Mouse (Mus musculus) cerebral cortex, adult 2 months (tissue): ENCODE data around the gene Rhpn2.

Source experiments
- WGBS: fragments of 180-500 bp; shearing (Covaris S2); methylation state at CpG from one replicate; pipeline ENCODE4 v1.1.7; 2018; 5-methylcytosine and 5-hydroxymethylcytosine counted together

The Rhpn2 gene

DNA sequence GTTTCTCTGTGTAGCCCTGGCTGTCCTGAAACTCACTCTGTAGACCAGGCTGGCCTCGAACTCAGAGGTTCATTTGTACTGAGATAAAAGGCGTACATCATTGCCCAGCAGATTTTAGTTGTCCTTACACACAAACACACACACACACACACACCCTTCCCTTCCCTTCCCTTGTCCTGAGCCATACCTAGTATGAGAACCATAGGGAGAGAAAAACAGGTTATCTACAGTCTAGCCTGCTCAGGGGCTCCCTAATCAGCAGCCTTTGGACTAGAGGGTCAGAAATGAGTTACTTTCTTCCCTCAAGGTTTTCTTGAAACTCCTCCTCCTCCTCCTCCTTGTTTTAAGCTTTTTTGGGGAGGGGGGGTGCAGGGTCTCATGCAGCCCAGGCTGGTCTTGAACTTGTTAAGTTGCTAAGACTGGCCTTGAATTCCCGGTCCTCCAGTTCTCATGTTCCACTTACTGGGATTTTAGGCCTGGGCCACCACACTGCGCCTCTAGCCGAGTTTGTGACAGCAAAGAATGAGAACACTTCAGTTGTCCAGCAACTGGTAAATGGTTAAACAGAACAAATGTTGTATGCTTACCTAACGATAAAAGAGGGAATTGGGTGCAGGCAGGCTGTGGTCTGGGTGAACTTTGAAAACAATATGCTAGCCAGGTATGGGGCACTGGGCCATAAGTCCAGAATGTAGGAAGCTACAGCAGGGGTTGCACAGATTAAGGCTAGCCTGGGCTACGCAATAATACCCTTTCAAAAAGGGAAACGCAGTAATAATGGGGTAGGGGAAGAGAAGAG is 16.1 kb downstream of the Rhpn2 start:
- WGBS, result 95% methylated on average over 8 of the region's 8 CpGs

DNA sequence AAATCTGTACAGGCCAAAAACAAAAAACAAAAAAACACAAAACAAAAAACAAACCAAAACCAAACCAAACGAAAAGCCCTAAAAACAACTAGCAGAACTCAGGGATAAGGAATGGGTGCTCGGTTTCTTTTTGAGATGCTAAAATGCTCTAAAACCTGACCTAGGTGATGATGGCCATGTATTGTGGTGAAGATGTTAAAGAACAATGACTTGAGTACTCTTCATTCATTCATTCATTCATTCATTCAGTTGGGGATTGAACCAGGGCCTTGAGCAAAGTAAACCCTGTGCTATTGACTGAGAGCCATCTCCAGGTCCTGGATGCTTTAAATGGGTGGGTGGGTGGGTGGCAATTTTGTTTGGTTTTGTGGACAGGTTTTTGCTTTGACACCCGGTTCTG is 17.2 kb downstream of the Rhpn2 start:
- 91% methylated on average over 3 of the region's 3 CpGs for WGBS

DNA sequence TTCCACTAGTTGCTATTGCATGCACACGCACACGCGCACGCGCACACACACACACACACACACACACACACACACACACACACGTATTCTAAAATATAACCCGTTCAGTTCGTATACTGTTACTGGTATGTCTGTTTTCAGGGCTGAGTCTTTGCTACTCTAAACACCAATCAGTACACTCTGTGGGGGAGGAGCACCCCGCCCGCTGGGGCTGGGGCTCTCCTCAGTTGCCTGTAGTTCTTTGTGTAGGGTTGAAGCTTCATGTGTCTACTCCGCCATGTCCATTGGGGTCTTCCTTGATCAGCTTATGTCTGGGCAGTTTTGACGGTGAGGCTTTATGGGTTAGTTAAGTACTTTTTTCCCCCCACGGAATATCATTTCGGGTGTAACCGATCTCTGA is 19.3 kb downstream of the Rhpn2 start:
- WGBS, result 97% methylated on average over 15 of the region's 15 CpGs

DNA sequence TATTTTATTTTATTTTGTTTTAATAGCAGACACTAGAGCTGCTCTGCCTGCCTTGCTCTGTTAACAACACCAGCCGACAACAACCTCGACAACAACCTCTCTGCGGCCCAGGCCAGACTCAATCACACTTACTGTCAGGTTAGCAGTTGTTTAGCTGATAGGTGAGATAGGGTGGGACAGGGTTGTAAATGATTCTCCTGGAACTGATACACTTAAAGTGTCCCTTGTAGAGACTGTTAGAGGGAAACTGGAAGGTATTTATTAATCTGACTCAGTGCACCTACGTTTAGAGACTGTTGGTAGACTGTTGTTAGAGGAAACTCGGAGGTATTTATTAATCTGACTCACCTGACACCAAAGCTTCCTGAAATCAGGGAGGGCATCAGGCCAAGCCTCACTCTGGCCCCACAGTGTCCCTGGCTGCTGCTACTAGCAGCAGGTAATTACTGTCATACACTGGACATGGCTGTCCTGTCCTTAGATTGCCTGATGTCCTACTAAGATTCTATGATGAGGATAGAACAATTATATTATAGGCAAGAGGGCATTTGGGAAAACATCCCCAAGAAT is 21.4 kb downstream of the Rhpn2 start:
- 89% methylated on average over 5 of the region's 5 CpGs for WGBS

DNA sequence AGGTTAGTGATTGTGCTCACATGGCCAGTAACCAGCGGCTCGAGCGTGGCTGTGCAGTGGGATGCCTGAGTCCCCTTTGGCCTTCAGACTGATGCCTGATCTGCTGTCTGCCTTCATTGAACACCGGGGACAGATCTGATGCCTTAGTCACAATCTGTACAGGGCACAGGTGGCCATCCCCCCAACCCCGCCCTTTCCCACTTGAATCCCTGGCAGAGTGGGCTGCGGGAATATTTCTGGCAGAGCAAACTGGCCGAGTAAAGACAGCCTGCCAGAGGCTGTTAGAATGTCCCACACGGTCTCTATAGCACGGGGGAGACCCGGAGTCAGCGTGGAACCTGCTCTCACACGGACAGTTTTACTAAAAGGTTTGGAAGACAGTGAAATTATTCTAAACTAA is 23.7 kb downstream of the Rhpn2 start:
- 83% methylated on average over 12 of the region's 12 CpGs for WGBS

DNA sequence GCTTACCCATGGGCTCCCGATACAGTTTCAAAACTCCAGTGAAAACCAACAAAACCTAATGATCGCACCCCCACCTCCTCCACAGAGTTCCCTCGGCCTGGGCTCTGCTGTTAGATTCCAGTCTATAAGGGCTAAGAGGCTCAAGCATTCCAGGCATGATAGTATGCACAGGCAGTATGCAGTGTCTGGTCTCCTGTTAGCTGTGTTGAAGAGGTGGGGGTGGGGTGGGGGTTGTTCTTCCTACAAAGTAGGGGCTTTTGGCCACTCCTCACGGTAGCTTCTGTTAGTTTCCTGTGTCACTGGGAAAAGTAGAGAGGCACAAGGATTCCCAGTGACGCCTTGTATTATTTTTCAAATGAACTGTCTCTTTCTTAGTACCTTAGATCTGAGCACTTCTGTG is 28.3 kb downstream of the Rhpn2 start:
- WGBS, result 88% methylated on average over 5 of the region's 5 CpGs

DNA sequence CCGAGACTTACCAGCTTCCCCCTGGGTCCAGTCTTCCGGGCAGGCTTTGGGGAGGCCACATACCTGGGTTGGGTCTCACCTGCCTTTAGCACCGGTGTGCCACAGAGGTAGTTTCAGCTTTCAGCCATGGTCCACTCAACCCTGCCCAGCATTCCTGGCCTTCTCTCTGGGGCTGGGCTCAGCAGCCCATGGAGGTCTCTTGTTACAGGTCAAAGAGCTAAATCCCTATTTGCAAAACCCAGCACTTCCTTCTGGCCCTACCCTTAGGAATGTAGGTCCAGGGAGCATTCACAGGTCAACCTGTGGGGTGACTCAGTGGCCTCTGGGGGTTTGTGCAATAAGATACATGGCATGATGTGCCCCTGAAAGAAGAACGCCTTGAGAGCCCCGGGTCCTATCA is 28.9 kb downstream of the Rhpn2 start:
- WGBS, result 88% methylated on average over 5 of the region's 5 CpGs

DNA sequence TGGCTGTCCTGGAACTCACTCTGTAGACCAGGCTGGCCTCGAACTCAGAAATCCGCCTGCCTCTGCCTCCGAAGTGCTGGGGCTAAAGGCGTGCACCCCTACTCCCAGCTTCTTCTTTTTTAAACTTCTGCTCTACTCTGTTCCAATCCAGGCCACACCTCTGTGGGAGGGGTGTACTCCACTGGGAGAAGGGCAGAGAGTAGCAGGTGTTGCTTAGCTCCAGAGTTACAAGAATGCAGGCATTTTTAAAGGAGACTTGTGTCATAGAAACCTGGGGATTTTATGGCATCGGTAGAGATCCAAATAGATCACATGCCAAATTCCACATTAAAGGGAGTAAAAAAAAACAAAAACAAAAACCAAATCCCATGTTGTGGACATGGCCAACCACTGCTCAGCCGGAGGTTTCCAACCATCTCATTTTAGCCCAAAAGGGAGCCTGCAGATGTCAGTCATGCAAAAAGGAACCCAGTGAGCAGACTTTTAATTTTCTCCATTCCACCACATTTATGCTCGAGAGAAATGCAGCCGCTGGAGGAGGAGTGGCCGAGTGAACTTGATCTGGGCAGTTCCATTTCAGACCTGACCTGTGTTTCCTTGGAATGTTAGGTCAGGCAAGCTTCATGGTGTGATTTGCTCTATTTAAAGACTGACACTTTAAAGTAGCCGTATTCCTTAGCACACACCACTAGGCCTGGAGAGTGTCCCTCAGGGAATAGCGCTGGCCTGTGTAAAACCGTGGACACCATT is 31.4 kb downstream of the Rhpn2 start:
- WGBS, result 82% methylated on average over 12 of the region's 12 CpGs

DNA sequence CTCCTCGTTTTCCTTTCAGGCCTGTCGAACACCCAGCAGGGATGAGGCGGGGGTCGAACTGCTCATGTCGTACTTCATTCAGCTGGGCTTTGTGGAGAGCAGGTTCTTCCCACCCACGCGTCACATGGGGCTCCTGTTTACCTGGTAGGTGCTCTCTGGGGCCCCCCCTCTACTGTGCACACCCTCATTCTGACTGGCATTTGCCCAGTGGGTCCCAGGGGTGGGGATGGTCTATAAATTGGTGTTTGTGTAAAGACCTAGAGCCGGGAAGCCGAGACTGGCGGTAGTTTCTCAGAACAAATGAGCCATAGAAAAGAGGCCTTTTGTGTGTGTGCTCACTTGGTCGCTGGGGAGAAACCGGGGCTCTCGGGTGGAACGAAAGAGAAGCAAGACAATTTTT is 37.1 kb downstream of the Rhpn2 start:
- 54% methylated on average over 14 of the region's 14 CpGs for whole genome bisulfite sequencing

DNA sequence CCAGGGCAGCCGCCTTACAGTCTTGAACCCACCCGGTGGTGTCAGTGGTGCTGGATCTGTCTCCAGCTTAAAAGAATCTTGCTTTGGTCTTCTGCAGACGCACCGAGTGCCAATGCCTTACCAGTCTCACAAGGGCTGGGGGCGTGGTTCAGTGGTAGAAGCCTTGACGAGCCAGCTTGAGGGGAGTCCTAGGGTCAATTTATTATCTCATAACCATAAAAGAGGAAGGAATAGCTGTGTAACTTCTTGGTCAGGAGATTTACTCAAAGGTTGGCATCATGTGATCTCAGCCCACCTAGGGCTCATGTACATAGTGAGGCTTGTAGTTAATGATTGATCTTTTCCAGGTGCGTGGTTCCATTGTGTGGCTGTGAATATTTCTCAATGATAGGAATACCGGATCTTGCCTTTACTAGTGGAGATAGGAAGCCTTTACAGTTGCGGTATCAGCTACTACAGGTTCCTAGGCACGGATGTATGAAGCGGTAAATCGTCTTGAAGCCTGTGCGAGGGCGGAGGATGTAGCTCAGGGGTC is 38.6 kb downstream of the Rhpn2 start:
- WGBS, result 97% methylated on average over 14 of the region's 14 CpGs

DNA sequence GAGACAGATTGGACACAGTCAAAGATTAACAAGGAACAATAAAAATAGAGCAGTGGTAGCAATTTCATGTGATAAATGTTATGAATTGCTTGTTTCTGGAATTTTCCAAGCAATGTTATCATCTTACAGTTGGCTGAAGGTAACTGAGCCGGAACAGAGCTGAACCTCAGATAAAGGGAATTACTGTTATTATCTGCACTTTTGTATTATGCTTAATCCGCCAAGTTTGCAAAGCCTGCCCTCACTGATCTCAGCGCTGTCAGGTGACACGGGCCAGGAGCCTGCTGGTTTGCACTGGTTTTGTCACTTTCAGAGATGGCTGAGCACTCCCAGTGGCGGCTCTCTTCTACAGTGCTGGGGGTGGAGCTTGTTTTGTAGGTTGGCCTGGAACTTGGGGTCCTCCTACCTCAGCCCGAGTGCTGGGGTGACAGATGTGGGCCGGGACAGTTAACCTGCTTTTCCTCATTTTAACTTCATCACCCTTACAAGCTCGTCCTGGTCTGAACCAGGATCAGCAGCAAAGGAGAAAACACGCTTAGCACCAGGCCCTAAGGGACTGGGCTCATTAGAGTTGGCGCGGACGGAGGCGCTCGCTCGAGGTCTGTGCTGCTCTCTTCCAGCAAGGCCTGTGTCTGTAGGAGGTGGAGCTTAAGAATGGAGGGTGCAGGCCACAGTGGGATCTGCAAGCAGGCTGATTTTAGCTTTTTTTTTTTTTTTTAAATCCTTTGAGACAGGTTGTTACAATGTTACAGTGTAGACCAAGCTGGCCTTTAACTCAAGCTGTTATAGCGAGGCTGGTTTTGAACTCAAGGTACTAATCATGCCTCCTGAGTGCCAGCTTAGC is 39.4 kb downstream of the Rhpn2 start:
- WGBS, result 81% methylated on average over 16 of the region's 16 CpGs

DNA sequence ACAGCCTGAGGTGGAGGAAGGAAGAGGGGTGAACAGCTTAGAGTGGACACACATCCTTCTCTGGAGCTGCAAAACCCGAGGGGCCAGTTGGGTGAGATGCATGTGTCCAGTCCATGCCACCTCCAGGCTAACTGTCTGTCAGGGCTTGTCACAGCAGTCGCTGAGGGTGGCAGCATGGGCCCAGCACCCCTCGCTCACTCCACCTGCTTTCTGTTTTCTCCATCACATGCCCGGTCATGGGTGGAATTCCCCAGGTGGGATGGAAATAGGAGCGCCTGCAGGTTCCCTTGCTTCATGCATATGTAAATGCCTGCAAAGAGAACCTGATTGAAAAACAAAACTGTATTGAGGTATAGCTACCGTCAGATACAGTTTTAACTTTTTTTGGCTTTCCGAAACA is 40.3 kb downstream of the Rhpn2 start:
- WGBS, result 92% methylated on average over 7 of the region's 7 CpGs

DNA sequence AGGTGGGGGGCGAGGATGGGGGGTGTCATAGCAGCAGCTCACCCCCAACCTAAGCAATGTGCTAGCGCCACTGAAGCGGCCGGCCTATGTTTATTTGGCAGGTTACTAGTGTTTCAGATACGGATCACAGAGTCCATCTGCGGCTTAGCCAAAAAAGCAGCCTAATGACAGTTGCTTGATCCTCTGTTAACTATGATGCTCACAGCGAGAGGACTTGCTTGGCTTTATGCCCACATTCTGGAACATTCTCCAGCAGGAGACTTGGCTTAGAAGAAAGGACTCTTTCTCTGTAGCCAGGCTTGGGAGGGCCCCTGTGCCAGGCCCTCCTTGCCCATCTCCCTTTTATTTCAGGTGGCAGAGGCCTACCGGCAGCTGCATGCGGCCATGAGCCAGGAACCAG is 42.7 kb downstream of the Rhpn2 start:
- WGBS, result 79% methylated on average over 9 of the region's 9 CpGs

DNA sequence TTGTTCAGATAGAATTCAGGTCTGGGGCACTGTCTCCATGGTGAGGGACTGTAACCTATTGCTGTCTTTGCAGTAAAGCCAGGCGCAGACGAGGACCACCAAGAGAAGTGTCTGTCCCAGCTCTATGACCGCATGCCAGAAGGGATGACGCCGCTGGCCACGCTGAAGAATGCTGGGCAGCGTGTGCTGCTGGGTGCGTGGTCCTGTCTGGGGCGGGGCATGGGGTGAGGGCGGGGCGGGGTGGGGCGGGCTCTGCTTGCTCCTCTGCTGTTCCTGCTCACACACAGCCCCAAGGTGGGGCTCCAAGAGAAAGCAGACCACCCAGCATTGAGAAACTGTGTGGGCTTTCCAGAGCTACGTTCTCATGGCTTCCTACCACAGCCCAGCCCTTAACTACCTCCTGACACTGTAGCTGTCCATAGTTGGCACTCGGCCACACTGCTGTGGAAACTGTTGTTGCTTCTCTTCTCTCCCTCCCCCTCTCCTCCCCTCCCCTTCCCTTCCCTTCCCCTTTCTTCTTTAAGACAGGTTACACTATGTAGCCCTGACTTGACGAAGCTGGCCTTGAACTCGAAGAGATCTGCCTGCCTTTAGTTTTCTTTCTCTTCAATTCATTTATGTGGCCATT is 45.6 kb downstream of the Rhpn2 start:
- WGBS, result 65% methylated on average over 16 of the region's 16 CpGs

DNA sequence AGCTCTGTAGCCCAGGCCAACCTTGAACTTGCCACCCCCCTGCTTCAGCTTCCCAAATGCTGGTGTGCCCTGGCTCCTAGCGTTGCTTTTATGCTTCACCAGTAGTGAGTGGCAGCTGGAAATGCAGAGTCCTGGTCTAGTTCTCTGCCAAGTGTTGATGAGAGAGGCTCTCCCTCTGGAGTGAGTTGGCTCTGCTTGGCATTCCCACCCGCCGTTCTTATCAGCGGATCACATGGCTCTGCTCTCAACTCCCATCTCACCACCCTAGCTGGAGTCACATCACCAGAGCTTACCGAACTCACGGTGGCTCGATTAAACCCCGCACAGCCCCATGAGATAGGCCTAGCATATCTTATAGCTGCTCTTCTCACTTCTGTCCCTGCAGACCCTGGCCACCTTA is 46.4 kb downstream of the Rhpn2 start:
- WGBS, result 84% methylated on average over 8 of the region's 8 CpGs

DNA sequence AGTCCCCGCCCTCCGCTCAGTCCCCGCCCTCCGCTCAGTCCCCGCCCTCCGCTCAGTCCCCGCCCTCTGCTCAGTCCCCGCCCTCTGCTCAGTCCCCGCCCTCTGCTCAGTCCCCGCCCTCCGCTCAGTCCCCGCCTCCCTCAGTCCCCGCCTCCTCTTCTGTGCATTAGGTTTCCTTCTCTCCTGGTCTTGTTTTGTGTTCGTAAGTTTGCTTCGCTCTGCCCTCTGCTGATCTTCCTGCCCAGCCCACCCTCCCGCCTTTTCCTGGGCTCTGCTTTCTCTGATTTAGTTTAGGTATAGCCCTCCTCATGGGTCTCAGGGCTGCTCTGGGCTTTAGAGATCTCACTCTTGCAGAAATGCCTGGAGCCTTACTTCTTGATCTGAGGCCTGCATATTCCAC is 47.9 kb downstream of the Rhpn2 start:
- 68% methylated on average over 10 of the region's 16 CpGs for WGBS

DNA sequence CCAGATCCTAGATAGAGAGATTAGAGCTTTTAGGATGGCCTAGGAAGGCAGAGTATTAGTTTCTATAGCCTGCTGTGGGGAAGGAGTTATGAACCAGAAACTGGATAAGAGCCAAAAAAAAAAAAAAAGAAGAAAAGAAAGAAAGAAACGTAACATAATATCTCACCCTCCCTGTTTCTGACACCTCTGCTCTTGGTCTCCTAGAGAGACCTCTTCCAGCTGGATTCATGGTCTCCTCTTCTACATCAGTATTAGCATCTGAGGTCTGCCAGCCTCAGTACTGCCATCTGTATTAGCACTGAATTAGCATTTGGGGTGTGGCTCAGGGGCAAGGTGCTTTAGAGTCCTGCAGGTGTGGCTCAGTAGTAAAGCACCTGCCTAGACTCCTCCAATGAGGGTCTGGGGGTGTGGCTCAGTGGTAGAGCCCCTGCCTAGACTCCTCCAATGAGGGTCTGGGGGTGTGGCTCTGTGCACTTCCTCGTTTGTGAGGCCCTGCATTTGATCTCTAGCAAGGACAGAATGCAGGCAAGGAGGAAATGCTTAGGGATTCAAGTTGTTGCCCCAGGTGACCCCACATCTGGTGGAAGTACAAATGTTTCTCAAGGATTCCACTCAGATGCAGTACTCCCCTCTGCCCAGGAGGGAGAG is 48.9 kb downstream of the Rhpn2 start:
- 55% methylated on average over 2 of the region's 2 CpGs for WGBS

DNA sequence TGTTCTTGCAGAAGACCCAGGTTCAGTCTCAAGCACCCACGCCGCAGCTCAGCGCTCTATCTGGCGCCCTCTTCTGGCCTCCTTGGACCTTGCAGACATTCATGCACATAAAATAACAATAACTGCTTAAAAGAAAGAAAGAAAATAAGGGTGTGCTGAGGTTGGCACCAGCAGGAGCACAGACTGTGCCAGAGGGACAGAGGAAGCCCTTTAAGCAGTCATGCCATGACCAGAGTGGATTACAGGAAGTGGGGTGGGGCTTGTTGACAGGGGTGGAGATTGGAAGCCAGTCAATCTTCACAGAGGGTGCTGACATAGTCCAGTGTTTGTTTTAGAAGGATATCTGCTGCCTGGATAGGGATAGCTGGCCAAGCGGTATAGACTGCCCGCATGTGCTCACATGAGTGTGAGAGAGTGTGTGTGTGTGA is 52.6 kb downstream of the Rhpn2 start:
- 57% methylated on average over 6 of the region's 6 CpGs for WGBS

DNA sequence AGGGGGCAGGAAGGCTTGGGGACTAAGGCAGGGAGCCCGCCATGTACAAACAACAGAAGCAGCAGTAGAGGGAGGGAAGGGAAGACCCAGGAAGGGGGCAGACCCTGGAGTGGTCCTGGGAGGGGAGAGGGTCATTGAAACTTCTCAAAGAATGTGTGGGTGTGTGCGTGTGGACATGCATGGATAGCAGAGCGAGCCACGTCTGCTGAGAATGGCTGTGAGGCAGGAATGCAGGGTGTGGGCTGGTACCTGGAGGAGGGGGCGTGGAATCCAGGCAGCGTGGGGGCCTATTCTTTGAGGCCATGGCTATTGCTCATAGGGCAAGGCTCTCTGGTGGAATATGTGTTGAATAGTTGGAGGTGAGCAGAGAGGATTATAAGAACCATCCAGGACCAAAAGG is 54.7 kb downstream of the Rhpn2 start:
- 74% methylated on average over 6 of the region's 6 CpGs for WGBS

DNA sequence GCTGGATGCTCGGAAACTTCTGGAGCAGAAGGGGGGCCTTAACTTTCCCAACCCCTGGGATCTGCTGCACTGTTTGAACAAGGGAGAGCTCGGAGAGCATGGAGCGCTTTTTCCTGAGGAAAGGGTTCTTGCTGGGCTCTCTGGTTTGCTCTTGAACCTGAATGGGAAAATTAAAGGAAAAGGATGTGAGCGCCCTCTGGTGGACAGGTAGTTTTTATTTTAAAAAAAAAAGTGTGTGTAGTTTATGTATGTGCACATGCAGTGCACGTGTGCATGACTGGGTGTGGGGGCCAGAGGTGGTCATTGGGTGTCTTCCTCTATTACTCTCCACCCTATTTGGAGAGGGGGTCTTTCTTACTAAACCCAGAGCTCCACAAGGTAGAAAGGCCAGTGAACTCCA is 59.0 kb downstream of the Rhpn2 start:
- 66% methylated on average over 5 of the region's 5 CpGs for WGBS
